Comparison of ENCODE assay signal across 10 mouse cellular contexts in the genomic region with DNA sequence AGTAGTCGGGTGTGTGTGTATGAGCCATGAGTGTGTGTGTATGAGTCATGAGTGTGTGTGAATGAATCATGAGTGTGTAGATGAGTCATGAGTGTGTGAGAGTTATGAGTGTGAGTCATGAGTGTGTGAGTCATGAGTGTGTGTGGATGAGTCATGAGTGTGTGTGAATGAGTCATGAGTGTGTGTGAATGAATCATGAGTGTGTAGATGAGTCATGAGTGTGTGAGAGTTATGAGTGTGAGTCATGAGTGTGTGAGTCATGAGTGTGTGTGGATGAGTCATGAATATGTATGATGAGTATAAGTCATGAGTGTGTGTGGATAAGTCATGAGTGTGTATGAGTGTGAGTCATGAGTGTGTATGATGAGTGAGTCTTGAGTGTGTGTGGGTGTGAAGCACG. TPM values are rescaled to one million over a fixed set of nuclear protein-coding genes. Genes with fewer than 3 reads are reported as not detected.
DNase-seq lines count a peak whose midpoint lies in the region; ATAC-seq and TF ChIP-seq lines count a peak whose summit lies in the region.
"Not testable (repeated sequence)": the region's sequence is repeated elsewhere in the genome, so short reads cannot be mapped to it uniquely, and the experiment has no call there.
"Had no signal": no experiment of that assay in that cellular context is flagged by ENCODE, and none has a peak within 500 bp of the region (broad histone marks: within the 10 kb centered on the region; RNA-seq: fewer than 3 reads in every experiment).

No protein-coding gene starts in this region.

- DNase-seq in 3T3-L1 (ENCODE audit: low read depth, low spot score), result peak; percentile 19

- TF ChIP-seq CTCF in C2C12 (IDR thresholded peaks at IDR 0.05; ENCODE audit: control insufficient read depth, insufficient read depth, insufficient read length); intestine, postnatal 0 days (IDR thresholded peaks at IDR 0.05; ENCODE audit: low read depth): not testable (repeated sequence)

- not testable (repeated sequence) for H3K79me3 ChIP-seq in C2C12 (ENCODE audit: low read depth)

- peaks cover 48% of the 10 kb centered on the region for H3K36me3 ChIP-seq in C2C12 (ENCODE audit: control insufficient read depth, insufficient read depth)
- peaks cover 35% of the 10 kb centered on the region for H3K36me3 ChIP-seq in intestine, postnatal 0 days (ENCODE audit: control insufficient read depth, insufficient read depth)
- H3K36me3 ChIP-seq in lung, embryonic 15.5 days, result not testable (repeated sequence)

- H3K9ac ChIP-seq in intestine, postnatal 0 days (ENCODE audit: low read depth, low read length); lung, embryonic 15.5 days: not testable (repeated sequence)

- ATAC-seq in common myeloid progenitor, adult 5-6 weeks (replicated peaks; ENCODE audit: low read depth, poor library complexity, severe bottlenecking), result 0 out of 2 replicates have a peak, but pooled peaks have one; percentile 11
- ATAC-seq in granulocyte monocyte progenitor cell, adult 5-6 weeks (replicated peaks; ENCODE audit: poor library complexity, severe bottlenecking), result peak; percentile 17; the same call in 1 of the 2 replicates
- peak; percentile 33; the same call in 1 of the 2 replicates for ATAC-seq in intestine, postnatal 0 days
- ATAC-seq in lung, embryonic 15.5 days (ENCODE audit: borderline replicate concordance, extremely low read depth, low FRiP score, low TSS enrichment), result 0 out of 2 replicates have a peak, but pooled peaks have one; percentile 46
- 0 out of 2 replicates have a peak, but pooled peaks have one; percentile 37 for ATAC-seq in megakaryocyte-erythroid progenitor cell, adult 5-6 weeks (replicated peaks; ENCODE audit: low FRiP score, low TSS enrichment, poor library complexity, severe bottlenecking)

- 95% methylated on average over 2 of the region's 2 CpGs for WGBS in intestine, postnatal 0 days
- 97% methylated on average over 2 of the region's 2 CpGs for WGBS in lung, embryonic 15.5 days

- not testable (repeated sequence) for H3ac ChIP-seq in C2C12 (ENCODE audit: control insufficient read depth, insufficient read length, low read depth)

- H3K9me3 ChIP-seq in intestine, postnatal 0 days (ENCODE audit: control insufficient read depth); lung, embryonic 15.5 days: not testable (repeated sequence)

- H3K27ac ChIP-seq in intestine, postnatal 0 days (ENCODE audit: low read depth, low read length); lung, embryonic 15.5 days: not testable (repeated sequence)

- H3K79me2 ChIP-seq in C2C12 (ENCODE audit: control insufficient read depth, insufficient read depth), result not testable (repeated sequence)

- H3K4me2 ChIP-seq in intestine, postnatal 0 days (replicated peaks; ENCODE audit: low read depth); lung, embryonic 15.5 days: not testable (repeated sequence)

- not testable (repeated sequence) for H3K4me3 ChIP-seq in C2C12 (ENCODE audit: insufficient read depth, poor library complexity, severe bottlenecking); intestine, postnatal 0 days (ENCODE audit: low read depth, low read length); lung, embryonic 15.5 days

- H3K4me1 ChIP-seq in intestine, postnatal 0 days (replicated peaks; ENCODE audit: control insufficient read depth, insufficient read depth, low read length); lung, embryonic 15.5 days: not testable (repeated sequence)

- not testable (repeated sequence) for H3K27me3 ChIP-seq in C2C12 (ENCODE audit: control insufficient read depth, insufficient read depth, insufficient read length); intestine, postnatal 0 days (replicated peaks; ENCODE audit: control insufficient read depth, insufficient read depth, low read length); lung, embryonic 15.5 days

TF ChIP-seq in C2C12, 6 proteins besides CTCF, POLR2A, EP300 and RAD21:
- peak; percentile 76 for TF ChIP-seq FOSL1 (IDR thresholded peaks at IDR 0.05; ENCODE audit: insufficient read depth, low read length, poor library complexity, severe bottlenecking)

RNA-seq across cellular contexts. Expression of a gene that starts 52.5 kb away (rescaled TPM):
- polyA plus RNA-seq in C2C12 (2012; fragmentation: generic; extraction: Trizol), result 0.05 TPM
- total RNA-seq in common myeloid progenitor, adult 5-6 weeks (2017), result 0.27 and 1.1 TPM in 2 replicates
- total RNA-seq in granulocyte monocyte progenitor cell, adult 5-6 weeks (2014; fragmentation: Nextera tagmentation), result 0.56 and 1.1 TPM in 2 replicates
- total RNA-seq in granulocyte monocyte progenitor cell, adult 5-6 weeks (2017), result 0.73 and 10.7 TPM in 2 replicates
- polyA plus RNA-seq in intestine, postnatal 0 days (2015; fragmentation: Nextera tagmentation; extraction: Ambion mirVana), result 0.42 and 0.73 TPM in 2 replicates
- polyA plus RNA-seq in lung, embryonic 15.5 days (2015; fragmentation: Nextera tagmentation; extraction: Ambion mirVana), result 1.1 and 1.8 TPM in 2 replicates
- 0.46 TPM in 1 of 2 replicates, not detected in the other for total RNA-seq in megakaryocyte-erythroid progenitor cell, adult 5-6 weeks (2014; fragmentation: Nextera tagmentation)
- total RNA-seq in megakaryocyte-erythroid progenitor cell, adult 5-6 weeks (2017), result 0.85 TPM in 1 of 2 replicates, not detected in the other
- total RNA-seq: forebrain, postnatal 0 days had no signal
- polyA plus RNA-seq: activated CD4-positive, CD25-positive, alpha-beta regulatory T cell, adult 4 months; Patski had no signal

RNA-seq across cellular contexts. Expression of a gene that starts 54.7 kb away (rescaled TPM):
- polyA plus RNA-seq in C2C12 (2012; fragmentation: generic; extraction: Trizol), result 28.6 TPM
- 178 and 215 TPM in 2 replicates for total RNA-seq in common myeloid progenitor, adult 5-6 weeks (2017)
- 129 and 141 TPM in 2 replicates for total RNA-seq in granulocyte monocyte progenitor cell, adult 5-6 weeks (2014; fragmentation: Nextera tagmentation)
- 185 and 195 TPM in 2 replicates for total RNA-seq in granulocyte monocyte progenitor cell, adult 5-6 weeks (2017)
- polyA plus RNA-seq in intestine, postnatal 0 days (2015; fragmentation: Nextera tagmentation; extraction: Ambion mirVana), result 42.2 and 51.0 TPM in 2 replicates
- polyA plus RNA-seq in lung, embryonic 15.5 days (2015; fragmentation: Nextera tagmentation; extraction: Ambion mirVana), result 106 and 119 TPM in 2 replicates
- total RNA-seq in megakaryocyte-erythroid progenitor cell, adult 5-6 weeks (2014; fragmentation: Nextera tagmentation), result 93.8 and 111 TPM in 2 replicates
- total RNA-seq in megakaryocyte-erythroid progenitor cell, adult 5-6 weeks (2017), result 146 and 171 TPM in 2 replicates
